Mouse (Mus musculus): ENCODE data around the gene Ccni. TPM values are rescaled to one million over a fixed set of nuclear protein-coding genes. Genes with fewer than 3 reads are reported as not detected.

Ccni gene
- total and polyA plus RNA-seq, 3 experiments, result 33.4 to 199 (median 83.2) TPM

DNA sequence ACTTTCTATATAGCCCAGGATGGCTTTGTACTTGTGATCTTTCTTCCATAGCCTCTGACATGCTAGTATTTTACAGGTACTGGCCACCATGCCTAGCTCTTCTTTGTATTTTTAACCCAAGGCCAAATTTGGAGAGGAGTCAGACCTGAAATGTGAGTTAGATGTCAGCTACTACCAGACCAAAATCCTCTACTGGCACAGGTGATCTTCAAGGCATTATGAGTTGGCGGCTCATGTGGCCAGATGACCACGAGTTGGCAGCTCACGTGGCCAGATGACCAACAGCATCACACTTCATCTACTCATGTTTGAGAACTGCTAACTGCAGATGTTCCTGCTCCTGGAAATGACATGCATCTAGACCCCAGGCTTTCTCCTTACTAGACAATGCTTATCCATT, 12.1 kb upstream of the Ccni start:
- Histone ChIP-seq H3K9ac (ENCODE audit: control insufficient read depth, low read depth, low read length, poor library complexity, severe bottlenecking) (no peak overlapping the region), H3K4me1 (ENCODE audit: control insufficient read depth in 1 of 2, insufficient read depth in 2 of 2, low read length in 2 of 2) (no peaks in the 10 kb centered on the region), H3K4me3 (ENCODE audit: control insufficient read depth in 1 of 2, insufficient read depth in 1 of 2, low read depth in 2 of 2, low read length in 2 of 2) (no peak overlapping the region), H3K79me2 (ENCODE audit: control insufficient read depth, insufficient read depth, low read length, poor library complexity) (no peaks in the 10 kb centered on the region), H3K36me3 (ENCODE audit: control insufficient read depth in 1 of 2, insufficient read depth in 2 of 2, low read length in 2 of 2) (no peaks in the 10 kb centered on the region), H3K27ac (ENCODE audit: control insufficient read depth, low read depth, low read length) (no peak overlapping the region), H3K9me3 (replicated peaks; ENCODE audit: insufficient read depth, low read length) (no peaks in the 10 kb centered on the region), H3K27me3 (ENCODE audit: control insufficient read depth in 1 of 2, insufficient read depth in 2 of 2, low read length in 2 of 2) (no peaks in the 10 kb centered on the region)
- no peak for DNase-seq (ENCODE audit: low read depth, low spot score)
- no peak for TF ChIP-seq ZC3H11A (IDR thresholded peaks at IDR 0.05; ENCODE audit: low read depth, low read length)
- no peak for TF ChIP-seq TCF12 (IDR thresholded peaks at IDR 0.05; ENCODE audit: low read depth, low read length)
- no peak for TF ChIP-seq GABPA (IDR thresholded peaks at IDR 0.05; ENCODE audit: low read depth, low read length)
- TF ChIP-seq MAFK (IDR thresholded peaks at IDR 0.05; ENCODE audit: borderline replicate concordance, low read depth, low read length), result no peak
- no peak for TF ChIP-seq MEF2A (IDR thresholded peaks at IDR 0.05; ENCODE audit: extremely low read depth, insufficient replicate concordance, low read depth, low read length, poor library complexity, severe bottlenecking)
- TF ChIP-seq MAZ (IDR thresholded peaks at IDR 0.05; ENCODE audit: low read depth, low read length), result no peak
- no peak for TF ChIP-seq JUND (IDR thresholded peaks at IDR 0.05; ENCODE audit: low read depth, low read length)
- TF ChIP-seq ETS1 (IDR thresholded peaks at IDR 0.05; ENCODE audit: low read depth, low read length), result no peak
- no peak for TF ChIP-seq POLR2A (IDR thresholded peaks at IDR 0.05; ENCODE audit: control insufficient read depth in 1 of 2, insufficient read depth in 1 of 2, low read depth in 1 of 2, low read length in 2 of 2, poor library complexity in 1 of 2)
- TF ChIP-seq EP300 (IDR thresholded peaks at IDR 0.05; ENCODE audit: low read depth in 1 of 2, low read length in 2 of 2), result no peak
- no peak for TF ChIP-seq NRF1 (IDR thresholded peaks at IDR 0.05; ENCODE audit: insufficient read depth, low read depth, low read length, poor library complexity, severe bottlenecking)
- no peak for TF ChIP-seq ZNF384 (IDR thresholded peaks at IDR 0.05; ENCODE audit: low read depth, low read length)
- no peak for TF ChIP-seq RCOR1 (IDR thresholded peaks at IDR 0.05; ENCODE audit: low read depth, low read length)
- no peak for TF ChIP-seq POLR2AphosphoS5 (IDR thresholded peaks at IDR 0.05; ENCODE audit: borderline replicate concordance, low read depth, low read length)
- no peak for TF ChIP-seq TAL1 (IDR thresholded peaks at IDR 0.05; ENCODE audit: low read length)
- no peak for TF ChIP-seq CHD1 (IDR thresholded peaks at IDR 0.05; ENCODE audit: low read depth, low read length)
- TF ChIP-seq SMC3 (IDR thresholded peaks at IDR 0.05; ENCODE audit: low read depth, low read length), result no peak
- no peak for TF ChIP-seq MAX (IDR thresholded peaks at IDR 0.05; ENCODE audit: low read length)
- no peak for TF ChIP-seq E2F4 (IDR thresholded peaks at IDR 0.05; ENCODE audit: borderline replicate concordance, low read depth, low read length)

DNA sequence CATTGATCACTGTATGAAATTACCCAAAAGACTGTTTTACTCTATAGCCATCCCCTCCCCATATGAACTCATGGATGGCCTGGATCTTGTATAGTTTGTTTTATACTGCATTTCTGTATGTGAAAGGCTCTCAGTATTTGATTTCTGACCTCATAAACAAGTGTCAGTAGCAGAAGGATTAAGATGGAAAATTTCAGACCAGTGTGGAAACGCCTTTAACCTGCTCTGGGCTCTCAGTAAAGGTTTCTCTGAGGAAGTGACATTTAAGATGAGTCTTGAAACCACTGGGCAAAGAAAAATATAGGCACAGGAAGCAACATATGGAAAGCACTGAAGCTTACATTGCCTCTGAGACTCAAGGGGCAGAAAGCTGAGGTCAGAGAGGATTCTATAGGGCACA, 1.3 kb upstream of the Ccni start:
- peak overlapping the region; percentile 88 for H3K9ac ChIP-seq (ENCODE audit: control insufficient read depth, low read depth, low read length, poor library complexity, severe bottlenecking)
- no peaks in the 10 kb centered on the region for H3K9me3 ChIP-seq (replicated peaks; ENCODE audit: insufficient read depth, low read length)
- peaks cover 21% of the 10 kb centered on the region for H3K79me2 ChIP-seq (ENCODE audit: control insufficient read depth, insufficient read depth, low read length, poor library complexity)
- TF ChIP-seq KAT2A (conservative IDR thresholded peaks at IDR 0.05; ENCODE audit: low read depth, low read length), result no peak
- no peak for TF ChIP-seq GABPA (IDR thresholded peaks at IDR 0.05; ENCODE audit: low read depth, low read length)
- TF ChIP-seq SIN3A (IDR thresholded peaks at IDR 0.05; ENCODE audit: low read length), result no peak
- TF ChIP-seq POLR2A (IDR thresholded peaks at IDR 0.05; ENCODE audit: control insufficient read depth in 1 of 2, insufficient read depth in 1 of 2, low read depth in 1 of 2, low read length in 2 of 2, poor library complexity in 1 of 2), result no peak
- TF ChIP-seq UBTF (IDR thresholded peaks at IDR 0.05; ENCODE audit: borderline replicate concordance, insufficient read depth, low read depth, low read length), result no peak
- no peak for TF ChIP-seq TCF12 (IDR thresholded peaks at IDR 0.05; ENCODE audit: low read depth, low read length)
- no peak for TF ChIP-seq USF2 (IDR thresholded peaks at IDR 0.05; ENCODE audit: borderline replicate concordance in 1 of 2, insufficient read depth in 1 of 2, low read depth in 1 of 2, low read length in 2 of 2)
- no peak for TF ChIP-seq ELF1 (IDR thresholded peaks at IDR 0.05; ENCODE audit: low read depth, low read length)
- TF ChIP-seq HCFC1 (IDR thresholded peaks at IDR 0.05; ENCODE audit: low read depth, low read length), result no peak
- no peak for TF ChIP-seq GATA1 (IDR thresholded peaks at IDR 0.05; ENCODE audit: low read depth, low read length)
- no peak for TF ChIP-seq BHLHE40 (IDR thresholded peaks at IDR 0.05; ENCODE audit: borderline replicate concordance, low read depth, low read length)
- no peak for TF ChIP-seq RCOR1 (IDR thresholded peaks at IDR 0.05; ENCODE audit: low read depth, low read length)
- TF ChIP-seq CHD2 (IDR thresholded peaks at IDR 0.05; ENCODE audit: low read length), result no peak
- no peak for TF ChIP-seq RAD21 (IDR thresholded peaks at IDR 0.05; ENCODE audit: low read depth, low read length)
- TF ChIP-seq CTCF (IDR thresholded peaks at IDR 0.05 in 2 of 3, conservative IDR thresholded peaks at IDR 0.05 in 1 of 3; ENCODE audit: control insufficient read depth in 1 of 3, insufficient read depth in 1 of 3, low read depth in 2 of 3, low read length in 3 of 3, poor library complexity in 1 of 3, severe bottlenecking in 1 of 3), result no peak
- peaks cover 5 to 23% of the 10 kb centered on the region in 2 experiments; a peak in 3 of 4 replicates for H3K36me3 ChIP-seq (ENCODE audit: control insufficient read depth in 1 of 2, insufficient read depth in 2 of 2, low read length in 2 of 2)
- peak overlapping the region; percentile 12 to 91; a peak in 2 of 4 replicates for H3K4me3 ChIP-seq (ENCODE audit: control insufficient read depth in 1 of 2, insufficient read depth in 1 of 2, low read depth in 2 of 2, low read length in 2 of 2)
- no peaks in the 10 kb centered on the region for H3K27me3 ChIP-seq (ENCODE audit: control insufficient read depth in 1 of 2, insufficient read depth in 2 of 2, low read length in 2 of 2)
- peaks cover 0 to 3% of the 10 kb centered on the region in 2 experiments; a peak in 1 of 4 replicates for H3K4me1 ChIP-seq (ENCODE audit: control insufficient read depth in 1 of 2, insufficient read depth in 2 of 2, low read length in 2 of 2)
- H3K27ac ChIP-seq (ENCODE audit: control insufficient read depth, low read depth, low read length), result peak overlapping the region; percentile 31; the same call in 1 of the 2 replicates
- DNase-seq (ENCODE audit: low read depth, low spot score), result peak; percentile 42
